Mouse (Mus musculus) testis, adult 2 months (tissue): Measurements from ENCODE around the gene Rps11. TPM values are rescaled to one million over a fixed set of nuclear protein-coding genes. Genes with fewer than 3 reads are reported as not detected.
"Not testable (repeated sequence)": the region's sequence is repeated elsewhere in the genome, so short reads cannot be mapped to it uniquely, and the experiment has no call there.

Experiments used
- H3K27ac ChIP-seq: fragments of 200-500 bp; 2 replicates; pipeline ENCODE4 v1.5.1; 2012; ENCODE audit warnings: low read depth, low read length; ENCODE audit not compliant: control insufficient read depth, insufficient read depth
- H3K27me3 ChIP-seq: fragments of 200-500 bp; 2 replicates; pipeline ENCODE4 v1.6.1; 2012; ENCODE audit warnings: mild to moderate bottlenecking, low read length, moderate library complexity; ENCODE audit not compliant: control insufficient read depth, insufficient read depth
- H3K36me3 ChIP-seq: fragments of 200-500 bp; 2 replicates; pipeline ENCODE4 v1.6.1; 2012; ENCODE audit warnings: mild to moderate bottlenecking, low read length; ENCODE audit not compliant: control insufficient read depth, insufficient read depth
- H3K4me1 ChIP-seq: fragments of 200-500 bp; 2 replicates; pipeline ENCODE4 v1.6.1; 2012; ENCODE audit warnings: low read length; ENCODE audit not compliant: control insufficient read depth, insufficient read depth
- H3K4me3 ChIP-seq: fragments of 200-500 bp; 2 replicates; pipeline ENCODE4 v1.5.1; 2012; ENCODE audit warnings: low read depth, mild to moderate bottlenecking, low read length, moderate library complexity, mixed read lengths; ENCODE audit not compliant: control insufficient read depth
- CTCF ChIP-seq: fragments of 200-500 bp; IDR thresholded peaks from 2 replicates; pipeline ENCODE4 v1.5.1; 2012; ENCODE audit warnings: low read depth, mild to moderate bottlenecking, inconsistent platforms, low read length, moderate library complexity; ENCODE audit not compliant: control insufficient read depth, insufficient read depth, insufficient replicate concordance
- POLR2A ChIP-seq: fragments of 200-500 bp; IDR thresholded peaks from 2 replicates; pipeline ENCODE4 v1.6.1; 2012; ENCODE audit warnings: low read depth, mild to moderate bottlenecking, inconsistent platforms, low read length, moderate library complexity; ENCODE audit not compliant: control insufficient read depth
- polyA plus RNA-seq: library from polyadenylated mRNA; depleted of rRNA; stranded (reverse); fragments of >200 nt; gene quantifications from 2 replicates; pipeline ENCODE4 v1.2.3, GENCODE M21; 2012

Rps11 gene
- polyA plus RNA-seq, 1 experiment, result 169 TPM

DNA sequence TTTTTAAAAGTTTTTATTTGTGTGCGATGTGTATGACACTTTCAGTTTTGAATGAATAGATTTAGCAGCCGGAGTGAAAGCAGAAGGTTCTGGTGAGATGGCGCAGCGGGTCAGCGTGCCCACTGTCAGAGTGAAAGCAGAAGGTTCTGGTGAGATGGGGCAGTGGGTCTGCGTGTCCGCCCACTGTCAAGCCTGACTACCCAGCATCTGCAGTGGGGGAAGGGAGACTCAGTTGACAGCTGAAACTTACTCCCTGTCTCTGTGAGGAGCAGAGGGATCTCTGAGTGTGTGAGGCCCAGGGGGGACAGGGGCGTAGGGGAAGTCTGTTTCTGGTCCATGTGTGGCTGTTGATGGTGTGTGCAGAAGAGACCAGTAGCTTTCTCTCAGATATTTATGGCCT is 6.7 kb downstream of the Rps11 start:
- H3K36me3 ChIP-seq, result no peaks in the 10 kb centered on the region; the same call in none of the 2 replicates
- no peak overlapping the region for H3K4me3 ChIP-seq
- H3K4me1 ChIP-seq, result no peaks in the 10 kb centered on the region; the same call in 1 of the 2 replicates
- no peak overlapping the region for H3K27ac ChIP-seq
- no peak for TF ChIP-seq CTCF
- no peak for TF ChIP-seq POLR2A
- no peaks in the 10 kb centered on the region for H3K27me3 ChIP-seq

DNA sequence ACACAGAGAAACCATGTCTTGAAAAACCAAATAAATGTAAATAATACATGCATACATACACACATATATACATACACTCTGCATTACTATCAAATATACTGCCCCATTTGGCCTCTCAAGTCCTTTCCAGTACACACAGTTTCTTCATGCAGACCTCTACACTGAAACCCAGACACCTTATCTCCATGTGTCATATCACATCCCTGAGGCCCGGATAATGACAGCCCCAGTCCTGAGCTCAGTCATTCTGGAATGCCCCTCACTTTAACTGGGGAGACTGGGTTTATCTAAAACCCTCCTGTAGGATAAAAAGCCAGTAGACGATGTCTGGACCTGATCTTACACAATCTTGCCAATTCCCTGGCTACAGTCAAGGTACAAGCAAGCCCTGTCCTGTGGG is 10.8 kb downstream of the Rps11 start:
- no peak overlapping the region for H3K27ac ChIP-seq

GRCm38 (mm10) chr7:45112529-45112928 is 11.7 kb downstream of the Rps11 start:
- H3K4me1 ChIP-seq, result no peaks in the 10 kb centered on the region
- no peak overlapping the region for H3K27ac ChIP-seq
- no peak for TF ChIP-seq POLR2A
- TF ChIP-seq CTCF, result no peak
- no peaks in the 10 kb centered on the region for H3K36me3 ChIP-seq
- H3K4me3 ChIP-seq, result no peak overlapping the region
- H3K27me3 ChIP-seq, result no peaks in the 10 kb centered on the region

More for the DNA sequence above, 10.8 kb downstream of the Rps11 start:
- no peaks in the 10 kb centered on the region for H3K36me3 ChIP-seq
- no peaks in the 10 kb centered on the region for H3K27me3 ChIP-seq
- no peaks in the 10 kb centered on the region; the same call in 1 of the 2 replicates for H3K4me1 ChIP-seq
- no peak overlapping the region for H3K4me3 ChIP-seq
- TF ChIP-seq POLR2A (no peak), CTCF (no peak)

DNA sequence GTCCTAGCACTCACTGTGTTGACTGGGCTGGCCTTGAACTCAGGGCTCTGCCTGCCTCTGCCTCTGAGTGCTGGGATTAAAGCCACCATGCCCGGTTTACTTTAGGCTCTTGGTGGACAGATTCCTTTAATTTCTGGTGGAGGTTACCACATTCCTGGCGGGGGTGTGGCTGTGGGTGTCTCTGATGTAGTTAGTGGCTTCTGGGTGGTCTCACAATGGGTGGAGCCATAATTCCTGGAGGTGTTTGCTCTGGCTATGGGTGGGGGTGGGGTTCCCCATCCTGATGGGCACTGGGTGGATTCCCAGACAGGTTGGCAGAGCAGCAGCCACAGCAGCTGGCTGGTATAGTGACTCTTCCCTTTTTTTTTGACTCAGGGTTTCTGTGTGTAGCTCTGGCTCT is 12.3 kb downstream of the Rps11 start:
- Histone ChIP-seq H3K4me3 (no peak overlapping the region), H3K4me1 (no peaks in the 10 kb centered on the region), H3K27me3 (no peaks in the 10 kb centered on the region), H3K27ac (no peak overlapping the region), H3K36me3 (no peaks in the 10 kb centered on the region)
- no peak for TF ChIP-seq POLR2A
- TF ChIP-seq CTCF, result no peak

- not testable (repeated sequence) for H3K27ac ChIP-seq, H3K4me1 ChIP-seq, H3K4me3 ChIP-seq, H3K27me3 ChIP-seq, H3K36me3 ChIP-seq
These were observed 14.2 kb downstream of the Rps11 start for GRCm38 (mm10) chr7:45110089-45110488.

DNA sequence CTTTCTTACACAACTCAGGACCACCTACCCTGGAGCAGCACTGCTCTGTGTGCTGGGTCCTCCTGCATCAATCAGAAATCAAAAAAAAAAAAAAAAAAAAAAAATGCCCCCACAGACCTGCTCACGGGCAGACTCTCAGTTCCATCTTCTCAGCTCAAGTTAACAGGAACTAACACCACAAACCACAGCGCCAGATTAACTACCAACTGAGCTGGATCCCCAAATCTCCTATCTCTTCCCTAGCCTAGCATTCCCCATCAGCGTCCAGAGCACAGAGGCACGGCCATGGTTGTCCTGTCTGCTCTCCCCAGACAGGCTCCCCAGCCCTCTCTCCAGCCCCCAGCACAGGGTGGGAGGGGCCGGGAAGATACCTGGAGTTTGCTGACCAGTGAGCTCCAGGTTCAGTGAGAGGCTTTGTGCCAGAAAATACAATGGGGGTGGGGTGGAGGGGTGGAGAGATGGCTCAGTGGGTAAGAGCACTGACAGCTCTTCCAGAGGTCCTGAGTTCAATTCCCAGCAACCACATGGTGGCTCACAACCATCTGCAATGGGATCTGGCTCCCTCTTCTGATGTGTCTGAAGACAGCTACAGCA is 17.1 kb downstream of the Rps11 start:
- Histone ChIP-seq H3K27ac (no peak overlapping the region), H3K4me1 (no peaks in the 10 kb centered on the region), H3K27me3 (no peaks in the 10 kb centered on the region), H3K4me3 (no peak overlapping the region), H3K36me3 (no peaks in the 10 kb centered on the region)
- TF ChIP-seq POLR2A (no peak), CTCF (no peak)

DNA sequence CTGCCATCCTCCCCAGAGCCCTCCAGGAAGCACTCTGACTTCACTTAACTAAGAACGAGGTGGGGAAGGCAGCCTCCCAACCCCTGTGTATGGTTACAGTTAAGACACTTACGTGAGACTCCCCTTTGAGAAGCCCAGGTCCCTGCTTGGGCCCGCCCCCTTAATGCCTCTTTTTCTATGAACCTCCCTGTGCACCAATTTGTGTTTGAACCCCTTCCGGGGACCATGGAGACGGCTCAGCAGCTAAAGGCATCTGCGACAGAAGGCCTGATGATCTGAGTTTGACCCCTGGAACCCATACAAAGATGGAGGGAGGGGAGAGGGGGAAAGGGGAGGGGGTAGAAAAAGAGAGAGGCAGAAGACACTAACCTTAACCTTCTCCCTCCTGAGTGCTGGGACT is 17.8 kb downstream of the Rps11 start:
- Histone ChIP-seq H3K27ac (no peak overlapping the region), H3K4me1 (no peaks in the 10 kb centered on the region), H3K36me3 (no peaks in the 10 kb centered on the region), H3K4me3 (no peak overlapping the region), H3K27me3 (no peaks in the 10 kb centered on the region)
- TF ChIP-seq CTCF, result no peak
- no peak for TF ChIP-seq POLR2A

- no peak overlapping the region for H3K4me3 ChIP-seq
- H3K36me3 ChIP-seq, result no peaks in the 10 kb centered on the region
- H3K27me3 ChIP-seq, result no peaks in the 10 kb centered on the region
- H3K4me1 ChIP-seq, result no peaks in the 10 kb centered on the region
- H3K27ac ChIP-seq, result no peak overlapping the region
- TF ChIP-seq CTCF (no peak), POLR2A (no peak)
These were observed 18.7 kb downstream of the Rps11 start for GRCm38 (mm10) chr7:45105491-45105890.
